ENCODE assay signal across 27 mouse cellular contexts in genomic region chr4:62636047-62636446, GRCm38 (mm10).
A peak's percentile ranks its signal among the peaks of the same experiment; 100 is the strongest.
DNase-seq lines count a peak whose midpoint lies in the region; ATAC-seq and TF ChIP-seq lines count a peak whose summit lies in the region.
"Had no signal": no experiment of that assay in that cellular context is flagged by ENCODE, and none has a peak within 500 bp of the region (broad histone marks: within the 10 kb centered on the region; RNA-seq: fewer than 3 reads in every experiment).

No protein-coding gene starts in this region.

- H3K27ac ChIP-seq in heart, adult 2 months: 0 out of 2 replicates have a peak overlapping the region, but pooled peaks have one; percentile 70
- H3K27ac ChIP-seq in heart, embryonic 11.5 days (ENCODE audit: low read depth, low read length): no peak overlapping the region
- no peak overlapping the region for H3K27ac ChIP-seq in lung, embryonic 14.5 days (ENCODE audit: low read depth)
- peak overlapping the region; percentile 3; the same call in 1 of the 2 replicates for H3K27ac ChIP-seq in small intestine, adult 2 months (ENCODE audit: insufficient read depth, low read depth, low read length)
- H3K27ac ChIP-seq: embryonic facial prominence, embryonic 12.5 days; forebrain, embryonic 12.5 days; hindbrain, embryonic 10.5 days; limb, embryonic 13.5 days; liver, embryonic 12.5 days; midbrain, embryonic 15.5 days; neural tube, embryonic 13.5 days had no signal

- peaks cover 29% of the 10 kb centered on the region for H3K36me3 ChIP-seq in heart, adult 2 months (ENCODE audit: control insufficient read depth, insufficient read depth, low read length)
- H3K36me3 ChIP-seq in heart, embryonic 11.5 days (ENCODE audit: control insufficient read depth, insufficient read depth, low read length): no peaks in the 10 kb centered on the region
- 0 out of 2 replicates have a peak, but pooled peaks cover 11% of the 10 kb centered on the region for H3K36me3 ChIP-seq in lung, embryonic 14.5 days (ENCODE audit: insufficient read depth)
- H3K36me3 ChIP-seq in small intestine, adult 2 months (ENCODE audit: control insufficient read depth, insufficient read depth, low read length): no peaks in the 10 kb centered on the region; the same call in 1 of the 2 replicates
- H3K36me3 ChIP-seq: embryonic facial prominence, embryonic 12.5 days; limb, embryonic 13.5 days; liver, embryonic 12.5 days; midbrain, embryonic 15.5 days; neural tube, embryonic 13.5 days had no signal

- no peaks in the 10 kb centered on the region for H3K27me3 ChIP-seq in heart, adult 2 months (ENCODE audit: control insufficient read depth, insufficient read depth, low read length)
- peaks cover 15% of the 10 kb centered on the region; the same call in 1 of the 2 replicates for H3K27me3 ChIP-seq in heart, embryonic 11.5 days (ENCODE audit: control insufficient read depth, insufficient read depth, low read length)
- H3K27me3 ChIP-seq in lung, embryonic 14.5 days (ENCODE audit: insufficient read depth, low read length): no peaks in the 10 kb centered on the region
- no peaks in the 10 kb centered on the region for H3K27me3 ChIP-seq in small intestine, adult 2 months (ENCODE audit: control insufficient read depth, insufficient read depth, low read length)
- H3K27me3 ChIP-seq: embryonic facial prominence, embryonic 12.5 days; forebrain, embryonic 12.5 days; limb, embryonic 13.5 days; liver, embryonic 12.5 days; midbrain, embryonic 15.5 days; neural tube, embryonic 13.5 days had no signal

- TF ChIP-seq POLR2A in heart, adult 2 months (IDR thresholded peaks at IDR 0.05; ENCODE audit: insufficient read depth, low read depth, low read length): no peak
- TF ChIP-seq POLR2A in lung, adult 2 months (IDR thresholded peaks at IDR 0.05; ENCODE audit: borderline replicate concordance, extremely low read depth, low read depth, low read length): no peak
- no peak for TF ChIP-seq POLR2A in small intestine, adult 2 months (IDR thresholded peaks at IDR 0.05; ENCODE audit: low read depth, low read length)

- H3K9ac ChIP-seq in heart, adult 2 months (ENCODE audit: low read depth, low read length): no peak overlapping the region
- H3K9ac ChIP-seq in heart, embryonic 11.5 days (ENCODE audit: low read depth, low read length): no peak overlapping the region
- H3K9ac ChIP-seq in lung, embryonic 14.5 days: no peak overlapping the region
- H3K9ac ChIP-seq: embryonic facial prominence, embryonic 12.5 days; forebrain, embryonic 12.5 days; limb, embryonic 13.5 days; liver, embryonic 12.5 days; midbrain, embryonic 15.5 days; neural tube, embryonic 13.5 days had no signal

- H3K4me3 ChIP-seq in heart, adult 2 months: no peak overlapping the region
- no peak overlapping the region for H3K4me3 ChIP-seq in heart, embryonic 11.5 days (ENCODE audit: low read depth, low read length)
- H3K4me3 ChIP-seq in lung, embryonic 14.5 days (ENCODE audit: low read depth, low read length): no peak overlapping the region
- no peak overlapping the region for H3K4me3 ChIP-seq in lung, adult 2 months (replicated peaks; ENCODE audit: extremely low read depth, low read depth, low read length)
- peak overlapping the region; percentile 34 for H3K4me3 ChIP-seq in small intestine, adult 2 months (ENCODE audit: low read depth, low read length)
- H3K4me3 ChIP-seq: embryonic facial prominence, embryonic 12.5 days; erythroblast, embryonic 14.5 days; forebrain, embryonic 12.5 days; hindbrain, embryonic 10.5 days; limb, embryonic 13.5 days; liver, embryonic 12.5 days; midbrain, embryonic 15.5 days; myocyte; neural tube, embryonic 13.5 days had no signal

- WGBS in heart, adult 2 months: 83% methylated on average over 6 of the region's 6 CpGs
- 78% methylated on average over 6 of the region's 6 CpGs for WGBS in heart, embryonic 11.5 days (ENCODE audit: insufficient replicate concordance)
- 73% methylated on average over 6 of the region's 6 CpGs for WGBS in lung, embryonic 14.5 days
- 79% methylated on average over 6 of the region's 6 CpGs for WGBS in lung, adult 2 months
- 85% methylated on average over 6 of the region's 6 CpGs for WGBS in small intestine, adult 2 months

- DNase-seq in heart, adult 2 months: no peak
- DNase-seq in lung, embryonic 14.5 days: peak; percentile 33
- no peak for DNase-seq in lung, adult 2 months
- DNase-seq in testis, postnatal 14 days (ENCODE audit: low spot score): peak; percentile 72
- no peak for DNase-seq in spleen, postnatal 10 days (ENCODE audit: low spot score in 2 of 2)
- DNase-seq: cerebellum, adult 2 months; cerebellum, postnatal 25 days; gastrocnemius, postnatal 36 days; kidney, postnatal 25 days; lung, adult 18-20 months; lung, postnatal 36 days; retina, postnatal 1 day; right cerebral cortex, postnatal 25 days; thymus, postnatal 25 days had no signal

- no peak for TF ChIP-seq EP300 in heart, adult 2 months (IDR thresholded peaks at IDR 0.05; ENCODE audit: insufficient read depth, low read depth, low read length)

- no peaks in the 10 kb centered on the region for H3K79me2 ChIP-seq in heart, adult 2 months (replicated peaks; ENCODE audit: control insufficient read depth, insufficient read depth, low read length)

- TF ChIP-seq CTCF in heart, adult 2 months (IDR thresholded peaks at IDR 0.05): no peak
- TF ChIP-seq CTCF in lung, embryonic 14.5 days (IDR thresholded peaks at IDR 0.05; ENCODE audit: low read depth): no peak
- no peak for TF ChIP-seq CTCF in lung, adult 2 months (IDR thresholded peaks at IDR 0.05; ENCODE audit: insufficient read depth, low read length)
- no peak for TF ChIP-seq CTCF in small intestine, adult 2 months (IDR thresholded peaks at IDR 0.05; ENCODE audit: extremely low read depth, insufficient read length, insufficient replicate concordance, low read depth, low read length)

- no peak overlapping the region for H3K4me2 ChIP-seq in heart, embryonic 11.5 days
- no peak overlapping the region for H3K4me2 ChIP-seq in lung, embryonic 14.5 days
- H3K4me2 ChIP-seq: embryonic facial prominence, embryonic 12.5 days; forebrain, embryonic 12.5 days; limb, embryonic 13.5 days; liver, embryonic 12.5 days; midbrain, embryonic 15.5 days; neural tube, embryonic 13.5 days had no signal

- H3K9me3 ChIP-seq in heart, embryonic 11.5 days (replicated peaks; ENCODE audit: control insufficient read depth, low read length): no peaks in the 10 kb centered on the region
- H3K9me3 ChIP-seq in lung, embryonic 14.5 days (ENCODE audit: low read depth, low read length): no peaks in the 10 kb centered on the region
- H3K9me3 ChIP-seq: embryonic facial prominence, embryonic 12.5 days; forebrain, embryonic 12.5 days; hindbrain, embryonic 10.5 days; limb, embryonic 13.5 days; liver, embryonic 12.5 days; midbrain, embryonic 15.5 days; neural tube, embryonic 13.5 days had no signal

- peaks cover 30% of the 10 kb centered on the region for H3K4me1 ChIP-seq in heart, adult 2 months (ENCODE audit: control insufficient read depth, insufficient read depth, low read length)
- H3K4me1 ChIP-seq in heart, embryonic 11.5 days (ENCODE audit: control insufficient read depth, insufficient read depth, low read length): peaks cover 26% of the 10 kb centered on the region
- peaks cover 19% of the 10 kb centered on the region for H3K4me1 ChIP-seq in lung, embryonic 14.5 days (ENCODE audit: insufficient read depth)
- H3K4me1 ChIP-seq in lung, adult 2 months (ENCODE audit: control insufficient read depth, insufficient read depth, low read length): peaks cover 20% of the 10 kb centered on the region
- H3K4me1 ChIP-seq in small intestine, adult 2 months (ENCODE audit: control insufficient read depth, insufficient read depth, insufficient read length, low read length): peaks cover 42% of the 10 kb centered on the region
- H3K4me1 ChIP-seq: forebrain, embryonic 12.5 days; midbrain, embryonic 15.5 days had no signal

- intact Hi-C loops in heart, adult 2 months (cut with DNase I): no loop called here

- ATAC-seq in heart, embryonic 11.5 days (replicated peaks; ENCODE audit: insufficient number of reproducible peaks, low FRiP score, low TSS enrichment): no peak
- peak; percentile 33; the same call in 1 of the 2 replicates for ATAC-seq in lung, embryonic 14.5 days (ENCODE audit: insufficient read depth)
- ATAC-seq: hindbrain, embryonic 16.5 days; intestine, embryonic 16.5 days; liver, embryonic 12.5 days; midbrain, embryonic 15.5 days had no signal

Comparison
In these comparisons a context has a peak if more than half of its experiments do, and no peak if none do; other contexts are left out.
1. DNase-seq: peak in lung, embryonic 14.5 days (single experiment) and testis, postnatal 14 days (single experiment); none in heart, adult 2 months (0 of 2), lung, adult 2 months (single experiment) and spleen, postnatal 10 days (0 of 2).
2. H3K27ac ChIP-seq: peak in heart, adult 2 months (single experiment) and small intestine, adult 2 months (single experiment); none in heart, embryonic 11.5 days (single experiment) and lung, embryonic 14.5 days (single experiment).